Mouse (Mus musculus): ENCODE results near the gene Eml4.

DNA sequence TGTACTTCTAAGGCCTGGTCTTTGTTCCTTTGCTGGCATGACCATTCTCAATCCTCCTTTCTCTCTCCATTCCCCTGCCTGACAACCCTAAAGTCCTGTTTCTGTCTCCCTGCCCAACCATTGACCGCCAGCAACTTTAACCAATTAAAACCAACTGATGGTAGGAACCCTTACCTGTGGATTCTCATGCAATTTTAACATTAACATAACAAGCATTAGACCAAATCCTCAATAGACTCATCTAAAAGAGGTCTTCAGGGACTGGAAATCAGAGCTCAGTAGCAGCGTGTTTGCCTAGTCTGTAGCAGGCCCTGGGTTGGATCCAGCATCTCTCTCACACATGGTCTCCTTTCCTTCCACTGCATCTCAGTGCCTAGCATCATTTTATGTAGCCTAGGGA is 118.9 kb downstream of the Eml4 start:
- no peak for TF ChIP-seq CTCF (IDR thresholded peaks at IDR 0.05; ENCODE audit: insufficient read depth, low read depth, low read length)
- no peak for TF ChIP-seq POLR2A (IDR thresholded peaks at IDR 0.05; ENCODE audit: insufficient read depth, low read depth, low read length)
